Mouse (Mus musculus): ENCODE data around the gene 0610037L13Rik. TPM values are rescaled to one million over a fixed set of nuclear protein-coding genes. Genes with fewer than 3 reads are reported as not detected.

Gene 0610037L13Rik
- polyA plus RNA-seq, 1 experiment from 2014 or later = 116 TPM

DNA sequence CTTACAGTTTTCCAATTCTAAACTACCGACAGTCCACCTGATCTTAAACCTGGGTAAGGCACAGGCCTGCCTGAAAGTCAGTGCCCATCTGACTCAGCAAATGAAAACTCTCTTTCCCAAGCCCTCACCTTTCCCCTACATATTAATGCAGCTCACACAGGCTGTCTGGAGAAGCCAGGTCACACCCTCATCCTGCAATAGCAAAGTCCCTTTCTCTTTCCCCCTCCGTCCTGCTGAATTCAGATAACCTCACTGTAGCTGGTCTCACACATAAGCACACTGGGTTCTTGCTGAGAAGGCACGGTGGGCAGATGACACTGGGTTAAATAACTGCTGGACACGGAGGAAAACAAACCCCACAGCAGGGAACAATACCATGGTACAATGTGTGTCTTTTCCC is 32.3 kb downstream of the 0610037L13Rik start:
- Histone ChIP-seq H3K4me3 (no peak overlapping the region), H3K27ac (no peak overlapping the region), H3K4me1 (peaks cover 16% of the 10 kb centered on the region), H3K9me3 (replicated peaks) (no peaks in the 10 kb centered on the region), H3K36me3 (ENCODE audit: poor library complexity, severe bottlenecking) (0 out of 2 replicates have a peak, but pooled peaks cover 5% of the 10 kb centered on the region), H3K9ac (no peak overlapping the region), H3K27me3 (no peaks in the 10 kb centered on the region), H3K4me2 (peak overlapping the region; percentile 81)
- WGBS = 71% methylated on average over 4 of the region's 4 CpGs
- ATAC-seq = no peak

DNA sequence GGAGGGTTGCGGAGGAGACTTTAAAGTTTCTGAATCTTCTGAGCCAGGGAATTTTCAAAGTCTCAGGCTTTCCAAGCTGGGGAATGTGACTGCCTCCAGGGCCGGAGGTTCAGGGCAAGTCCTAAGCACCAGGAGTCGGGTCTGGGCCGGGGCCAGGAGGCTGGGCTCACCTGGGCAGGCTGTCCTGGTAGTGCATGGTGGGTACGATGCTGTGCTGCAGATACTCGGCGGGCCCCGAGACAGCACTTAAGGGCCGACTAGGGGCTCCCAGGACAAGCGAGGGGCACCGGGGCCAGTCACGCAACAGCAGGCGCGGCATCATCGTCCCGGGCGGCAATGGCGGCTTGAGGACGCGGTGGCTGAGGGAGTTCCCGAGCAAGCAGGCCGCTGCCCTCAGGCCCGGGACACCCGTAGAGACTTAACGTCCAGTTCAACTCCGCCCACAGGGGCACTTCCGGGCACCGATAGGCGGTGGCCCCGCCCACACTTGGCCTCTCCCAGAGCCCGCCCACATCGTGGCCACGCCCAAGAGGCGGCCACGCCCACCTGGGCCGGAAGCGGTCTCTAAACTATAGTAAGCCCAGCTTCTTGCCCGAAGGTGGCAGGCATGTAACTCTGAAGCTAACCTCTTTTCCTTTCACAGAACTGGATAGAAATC is 33.7 kb downstream of the 0610037L13Rik start, which contains the start of gene Cpt2:
Gene Cpt2 (minus strand): TSS at position 466 of the 658 bp plus-strand sequence.
- Histone ChIP-seq H3K4me2 (peak within 1 kb of the TSS; percentile 81), H3K4me3 (peak within 1 kb of the TSS; percentile 75), H3K27ac (peak within 1 kb of the TSS; percentile 25; the same call in 1 of the 2 replicates), H3K36me3 (ENCODE audit: poor library complexity, severe bottlenecking) (0 out of 2 replicates have a peak, but pooled peaks cover 5% of the 10 kb centered on the region), H3K9ac (peak within 1 kb of the TSS; percentile 84), H3K27me3 (no peaks in the 10 kb centered on the region), H3K9me3 (replicated peaks) (no peaks in the 10 kb centered on the region), H3K4me1 (peaks cover 16% of the 10 kb centered on the region)
- ATAC-seq = peak; percentile 93
- 1% methylated on average over 38 of the region's 38 CpGs for WGBS

DNA sequence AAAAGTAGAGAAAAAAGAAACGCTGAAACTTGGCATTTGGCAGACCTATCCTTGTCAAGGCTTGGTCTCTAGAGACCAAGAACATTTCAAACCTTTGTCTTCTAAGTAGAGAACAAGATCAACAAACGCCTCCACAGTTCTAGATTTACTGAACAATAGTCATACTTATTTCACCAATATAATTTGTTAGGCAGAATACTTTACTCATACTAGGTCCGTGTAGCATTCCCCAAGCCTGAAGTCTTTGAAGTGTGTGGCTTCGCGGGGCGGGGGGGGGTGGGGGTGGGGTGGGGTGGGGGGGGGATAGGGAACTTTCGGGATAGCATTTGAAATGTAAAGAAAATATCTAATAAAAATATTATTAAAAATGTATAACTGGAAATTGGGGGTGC is 34.2 kb downstream of the 0610037L13Rik start:
- Histone ChIP-seq H3K4me1 (peaks cover 16% of the 10 kb centered on the region), H3K27ac (no peak overlapping the region), H3K4me2 (peak overlapping the region; percentile 81), H3K27me3 (no peaks in the 10 kb centered on the region), H3K9ac (no peak overlapping the region), H3K36me3 (ENCODE audit: poor library complexity, severe bottlenecking) (0 out of 2 replicates have a peak, but pooled peaks cover 5% of the 10 kb centered on the region), H3K4me3 (peak overlapping the region; percentile 75), H3K9me3 (replicated peaks) (no peaks in the 10 kb centered on the region)
- no peak; the same call in 1 of the 2 replicates for ATAC-seq
- 47% methylated on average over 7 of the region's 7 CpGs for WGBS

DNA sequence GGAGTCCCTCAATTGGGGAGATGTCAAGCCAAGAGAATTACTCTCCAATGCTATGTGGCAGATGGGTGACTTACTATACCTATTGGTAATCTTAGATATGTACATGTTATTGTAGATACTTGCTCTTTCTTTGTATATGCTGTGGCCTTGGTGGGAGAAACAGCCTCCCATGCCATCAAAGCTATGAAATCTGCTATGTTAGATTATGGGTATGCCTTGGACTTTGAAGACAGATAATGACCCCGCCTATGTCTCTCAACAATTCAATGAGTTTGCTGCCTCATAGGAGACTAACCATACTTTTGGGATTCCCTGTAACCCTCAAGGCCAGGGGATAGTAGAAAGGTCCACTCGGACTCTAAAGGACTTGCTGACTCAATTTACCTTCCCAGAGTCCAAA is 38.7 kb downstream of the 0610037L13Rik start:
- peaks cover 2% of the 10 kb centered on the region for H3K4me1 ChIP-seq
- ATAC-seq = no peak
- no peak overlapping the region for H3K9ac ChIP-seq
- H3K4me3 ChIP-seq = no peak overlapping the region
- H3K36me3 ChIP-seq (ENCODE audit: poor library complexity, severe bottlenecking) = no peaks in the 10 kb centered on the region
- no peak overlapping the region for H3K27ac ChIP-seq
- H3K9me3 ChIP-seq (replicated peaks) = no peaks in the 10 kb centered on the region
- H3K27me3 ChIP-seq = no peaks in the 10 kb centered on the region
- no peak overlapping the region for H3K4me2 ChIP-seq
- 77% methylated on average over 2 of the region's 2 CpGs for WGBS

DNA sequence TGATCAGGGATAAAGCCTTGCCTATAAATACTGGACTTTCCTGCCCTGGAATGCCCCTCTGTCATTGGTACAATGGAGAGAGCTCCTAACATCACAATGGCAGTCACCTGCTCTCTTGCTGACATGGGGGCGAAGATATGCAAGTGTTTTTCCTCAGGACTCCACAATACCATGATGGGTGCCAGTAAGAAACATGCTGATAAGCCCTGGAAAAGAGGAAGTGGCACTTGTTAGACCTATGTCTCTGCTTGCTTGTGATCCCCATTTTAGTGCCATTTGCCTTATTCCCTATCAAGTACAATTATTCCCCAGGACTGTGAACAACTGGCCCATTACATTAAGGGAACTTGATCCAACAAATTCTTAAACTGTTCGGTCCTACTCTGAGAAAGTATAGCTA is 39.1 kb downstream of the 0610037L13Rik start:
- Histone ChIP-seq H3K4me1 (no peaks in the 10 kb centered on the region), H3K9me3 (replicated peaks) (no peaks in the 10 kb centered on the region), H3K4me2 (no peak overlapping the region)

DNA sequence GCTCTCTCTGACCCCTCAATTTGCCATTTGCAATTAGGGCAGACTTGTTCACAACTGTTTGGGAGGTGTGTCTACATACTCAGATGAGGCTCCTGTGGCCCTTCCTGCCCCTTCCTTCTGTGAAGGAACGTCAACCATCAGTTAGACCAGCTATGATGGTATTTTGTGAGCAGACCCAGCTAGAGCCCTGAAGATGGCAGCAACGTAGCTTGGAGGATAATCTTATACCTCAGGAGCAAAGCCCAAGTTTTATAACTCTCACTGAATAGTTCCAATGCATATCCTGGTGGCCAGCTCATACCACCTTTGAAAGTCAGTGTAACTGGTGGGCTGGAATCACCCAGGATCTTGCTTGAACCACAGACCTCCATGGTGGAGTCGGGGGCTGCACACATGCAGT is 41.8 kb downstream of the 0610037L13Rik start:
- Histone ChIP-seq H3K4me2 (no peak overlapping the region), H3K27me3 (no peaks in the 10 kb centered on the region), H3K36me3 (ENCODE audit: poor library complexity, severe bottlenecking) (no peaks in the 10 kb centered on the region), H3K4me3 (no peak overlapping the region), H3K27ac (no peak overlapping the region), H3K9me3 (replicated peaks) (no peaks in the 10 kb centered on the region), H3K4me1 (no peaks in the 10 kb centered on the region), H3K9ac (no peak overlapping the region)
- WGBS = 89% methylated on average over 3 of the region's 3 CpGs
- no peak for ATAC-seq

More for the DNA sequence above, 39.1 kb downstream of the 0610037L13Rik start:
- no peak overlapping the region for H3K9ac ChIP-seq
- ATAC-seq = no peak
- no peaks in the 10 kb centered on the region for H3K27me3 ChIP-seq
- H3K36me3 ChIP-seq (ENCODE audit: poor library complexity, severe bottlenecking) = no peaks in the 10 kb centered on the region
- 83% methylated on average over 2 of the region's 2 CpGs for WGBS
- H3K27ac ChIP-seq = no peak overlapping the region
- H3K4me3 ChIP-seq = no peak overlapping the region

DNA sequence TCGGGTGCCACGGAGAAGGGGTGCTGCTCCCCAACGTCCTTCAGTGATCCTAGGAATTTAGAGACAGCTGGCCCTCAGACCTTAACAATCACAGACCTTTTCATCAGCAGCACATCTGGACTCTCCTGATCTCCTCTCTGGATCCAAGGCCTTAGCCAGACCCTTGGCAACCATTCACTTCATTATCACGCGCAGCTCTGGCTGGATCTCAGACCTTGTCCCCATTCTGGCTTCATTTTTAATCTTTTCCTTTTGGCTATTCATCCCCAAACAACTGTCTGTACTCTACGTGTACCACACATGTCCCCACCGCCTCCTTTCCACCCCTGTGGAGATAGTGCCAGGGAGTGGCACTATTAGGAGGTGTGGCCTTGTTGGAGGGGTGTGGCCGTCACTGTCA is 43.6 kb downstream of the 0610037L13Rik start:
- H3K27ac ChIP-seq = no peak overlapping the region
- no peaks in the 10 kb centered on the region for H3K9me3 ChIP-seq (replicated peaks)
- no peak overlapping the region for H3K4me3 ChIP-seq
- no peaks in the 10 kb centered on the region for H3K4me1 ChIP-seq
- ATAC-seq = no peak
- no peak overlapping the region for H3K9ac ChIP-seq
- no peak overlapping the region for H3K4me2 ChIP-seq
- no peaks in the 10 kb centered on the region for H3K27me3 ChIP-seq
- no peaks in the 10 kb centered on the region for H3K36me3 ChIP-seq (ENCODE audit: poor library complexity, severe bottlenecking)
- WGBS = 77% methylated on average over 8 of the region's 8 CpGs

DNA sequence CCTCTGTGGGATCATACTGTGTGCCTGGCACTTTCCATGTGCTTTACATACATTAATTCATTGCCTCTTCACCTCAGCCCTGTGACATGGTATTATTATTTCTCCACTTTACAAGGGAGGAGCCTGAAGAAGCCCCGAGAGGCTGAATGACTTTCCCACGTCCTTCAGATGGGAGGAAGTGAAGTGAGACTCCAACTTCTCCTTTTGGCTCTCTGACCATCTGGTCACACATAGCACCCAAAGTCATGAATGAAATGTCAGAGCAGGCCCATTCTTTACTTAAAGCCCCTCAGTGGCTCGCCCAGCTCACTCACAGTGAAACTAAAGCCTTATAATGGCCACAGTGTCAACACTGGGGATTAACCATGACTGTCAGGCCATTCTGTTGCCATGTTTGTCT is 45.6 kb downstream of the 0610037L13Rik start:
- Histone ChIP-seq H3K9me3 (replicated peaks) (no peaks in the 10 kb centered on the region), H3K9ac (no peak overlapping the region), H3K4me1 (no peaks in the 10 kb centered on the region), H3K27me3 (no peaks in the 10 kb centered on the region; the same call in 1 of the 2 replicates), H3K27ac (no peak overlapping the region), H3K36me3 (ENCODE audit: poor library complexity, severe bottlenecking) (no peaks in the 10 kb centered on the region), H3K4me2 (no peak overlapping the region), H3K4me3 (no peak overlapping the region)
- 63% methylated on average over 3 of the region's 3 CpGs for WGBS
- no peak for ATAC-seq

DNA sequence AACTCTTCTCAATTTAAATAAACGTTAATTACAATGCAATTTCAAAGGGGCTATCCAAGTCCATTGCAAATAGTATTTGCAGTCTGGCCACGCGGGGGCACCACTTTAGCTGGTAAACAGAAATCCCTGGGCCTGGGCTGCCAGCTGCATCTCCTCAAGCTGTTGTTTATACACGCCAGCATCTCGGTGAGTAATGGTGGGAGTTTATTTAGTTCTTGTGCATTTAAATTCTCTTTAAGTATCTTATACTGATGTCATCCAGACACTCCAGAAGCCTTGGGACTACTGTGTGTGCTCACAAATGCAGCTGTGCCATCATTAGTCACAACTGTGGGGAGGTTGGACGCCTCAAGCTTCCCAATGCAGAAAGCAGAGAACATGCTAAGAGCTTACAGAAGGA is 47.7 kb downstream of the 0610037L13Rik start:
- Histone ChIP-seq H3K27ac (no peak overlapping the region), H3K4me1 (no peaks in the 10 kb centered on the region), H3K36me3 (ENCODE audit: poor library complexity, severe bottlenecking) (no peaks in the 10 kb centered on the region), H3K4me2 (no peak overlapping the region), H3K9me3 (replicated peaks) (no peaks in the 10 kb centered on the region), H3K27me3 (no peaks in the 10 kb centered on the region; the same call in 1 of the 2 replicates), H3K4me3 (no peak overlapping the region), H3K9ac (no peak overlapping the region)
- peak; percentile 38 for ATAC-seq
- 26% methylated on average over 6 of the region's 6 CpGs for WGBS

DNA sequence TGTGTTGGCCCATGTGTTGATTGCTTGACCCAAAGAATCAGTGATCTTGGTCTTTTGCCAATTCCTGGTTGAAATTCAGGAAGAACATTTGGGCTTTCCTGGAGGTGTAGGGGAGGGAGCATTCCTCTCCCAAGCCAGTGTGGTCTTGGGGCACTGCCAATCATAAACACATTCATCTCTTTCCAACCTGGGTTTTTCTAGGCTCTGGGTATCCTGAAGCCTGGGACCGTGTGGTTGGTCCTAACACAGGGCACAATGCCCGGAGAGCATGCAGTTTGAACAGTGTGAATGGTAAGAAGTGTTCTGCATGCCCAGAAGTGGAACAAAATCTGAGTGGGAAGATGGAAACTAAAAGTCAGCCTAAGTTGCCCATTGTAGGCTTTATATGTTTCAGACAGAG is 48.5 kb downstream of the 0610037L13Rik start:
- no peak overlapping the region for H3K4me2 ChIP-seq
- no peaks in the 10 kb centered on the region for H3K9me3 ChIP-seq (replicated peaks)
- no peak overlapping the region for H3K4me3 ChIP-seq
- no peaks in the 10 kb centered on the region for H3K4me1 ChIP-seq
- H3K27ac ChIP-seq = no peak overlapping the region
- 87% methylated on average over 2 of the region's 2 CpGs for WGBS
- no peak for ATAC-seq
- no peaks in the 10 kb centered on the region; the same call in 1 of the 2 replicates for H3K27me3 ChIP-seq
- H3K9ac ChIP-seq = no peak overlapping the region
- H3K36me3 ChIP-seq (ENCODE audit: poor library complexity, severe bottlenecking) = no peaks in the 10 kb centered on the region

DNA sequence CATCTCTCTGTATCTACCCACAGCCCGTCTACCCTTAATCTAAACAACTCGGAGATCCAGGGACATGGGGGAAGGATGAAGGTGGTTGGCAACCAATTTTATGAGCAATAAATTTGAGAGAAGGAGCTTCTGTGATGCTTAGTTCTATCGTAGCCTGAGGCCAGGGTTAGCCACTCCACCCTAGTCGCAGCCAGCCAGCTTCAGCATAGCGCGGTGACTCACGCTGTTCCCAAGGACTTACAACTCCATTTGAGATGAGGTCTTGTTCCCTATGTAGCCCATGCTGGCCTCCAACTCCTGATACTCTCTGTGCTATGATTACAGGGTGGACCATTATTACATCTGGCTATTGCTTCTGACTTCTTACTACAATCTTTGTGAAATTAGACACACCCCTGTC is 53.1 kb downstream of the 0610037L13Rik start:
- no peak overlapping the region for H3K4me2 ChIP-seq
- 95% methylated on average over 7 of the region's 7 CpGs for WGBS
- H3K9me3 ChIP-seq (replicated peaks) = no peaks in the 10 kb centered on the region
- no peak overlapping the region for H3K27ac ChIP-seq
- no peaks in the 10 kb centered on the region for H3K36me3 ChIP-seq (ENCODE audit: poor library complexity, severe bottlenecking)
- no peak overlapping the region for H3K4me3 ChIP-seq
- no peak for ATAC-seq
- H3K4me1 ChIP-seq = no peaks in the 10 kb centered on the region
- H3K9ac ChIP-seq = no peak overlapping the region
- no peaks in the 10 kb centered on the region; the same call in 1 of the 2 replicates for H3K27me3 ChIP-seq

DNA sequence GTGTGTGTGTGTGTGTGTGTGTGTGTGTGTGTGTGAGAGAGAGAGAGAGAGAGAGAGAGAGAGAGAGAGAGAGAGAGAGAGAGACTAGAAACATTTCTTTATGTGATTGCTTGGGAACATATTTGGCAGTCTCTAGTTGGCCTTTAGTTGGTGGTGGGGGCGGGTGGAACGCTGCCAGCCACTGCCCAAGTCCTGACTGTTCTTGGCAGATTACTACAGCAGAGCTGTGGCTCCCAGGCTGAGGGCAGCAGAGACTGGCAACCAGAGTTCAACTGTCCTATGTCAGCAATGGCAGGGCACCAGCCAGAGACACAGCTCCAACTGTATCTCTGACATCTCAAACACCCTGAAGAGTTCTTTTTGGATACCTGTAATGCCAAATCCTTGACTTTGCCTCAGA is 54.5 kb downstream of the 0610037L13Rik start:
- Histone ChIP-seq H3K4me3 (no peak overlapping the region), H3K4me1 (no peaks in the 10 kb centered on the region), H3K27me3 (no peaks in the 10 kb centered on the region; the same call in 1 of the 2 replicates), H3K9me3 (replicated peaks) (no peaks in the 10 kb centered on the region), H3K4me2 (no peak overlapping the region), H3K36me3 (ENCODE audit: poor library complexity, severe bottlenecking) (no peaks in the 10 kb centered on the region), H3K27ac (no peak overlapping the region), H3K9ac (no peak overlapping the region)
- 83% methylated on average over 2 of the region's 2 CpGs for WGBS
- ATAC-seq = no peak

Measured in forebrain, embryonic 13.5 days (tissue).